Mouse (Mus musculus): ENCODE measurements around the gene 6330409D20Rik.

Gene 6330409D20Rik

GRCm38 (mm10) chr2:32709521-32710137 lies 31.2 kb downstream of the 6330409D20Rik start:
- peak overlapping the region; percentile 39 for H3K4me3 ChIP-seq (replicated peaks; ENCODE audit: low read length)

GRCm38 (mm10) chr2:32708643-32709042 lies 32.2 kb downstream of the 6330409D20Rik start:
- Histone ChIP-seq H3K4me3 (replicated peaks; ENCODE audit: low read length) (no peak overlapping the region), H3K27me3 (ENCODE audit: insufficient read depth, low read length) (no peaks in the 10 kb centered on the region), H3K9me3 (ENCODE audit: low read length) (no peaks in the 10 kb centered on the region), H3K4me1 (replicated peaks; ENCODE audit: low read depth, low read length) (peaks cover 80% of the 10 kb centered on the region), H3K36me3 (ENCODE audit: insufficient read depth, low read length) (peaks cover 82% of the 10 kb centered on the region)
- peak; percentile 94 for TF ChIP-seq CTCF (conservative IDR thresholded peaks at IDR 0.05; ENCODE audit: low read length)
- TF ChIP-seq NANOG (IDR thresholded peaks at IDR 0.05; ENCODE audit: borderline replicate concordance, low read length) = no peak

More at GRCm38 (mm10) chr2:32709521-32710137, 31.2 kb downstream of the 6330409D20Rik start:
- TF ChIP-seq NANOG (IDR thresholded peaks at IDR 0.05; ENCODE audit: borderline replicate concordance, low read length) (no peak), CTCF (conservative IDR thresholded peaks at IDR 0.05; ENCODE audit: low read length) (no peak), POU5F1 (IDR thresholded peaks at IDR 0.05; ENCODE audit: borderline replicate concordance, low read length) (no peak)
- H3K36me3 ChIP-seq (ENCODE audit: insufficient read depth, low read length) = peaks cover 72% of the 10 kb centered on the region
- peaks cover 80% of the 10 kb centered on the region for H3K4me1 ChIP-seq (replicated peaks; ENCODE audit: low read depth, low read length)
- no peaks in the 10 kb centered on the region for H3K27me3 ChIP-seq (ENCODE audit: insufficient read depth, low read length)
- no peaks in the 10 kb centered on the region for H3K9me3 ChIP-seq (ENCODE audit: low read length)

GRCm38 (mm10) chr2:32706971-32707370 lies 33.8 kb downstream of the 6330409D20Rik start:
- Histone ChIP-seq H3K9me3 (ENCODE audit: low read length) (no peaks in the 10 kb centered on the region), H3K27me3 (ENCODE audit: insufficient read depth, low read length) (no peaks in the 10 kb centered on the region), H3K4me1 (replicated peaks; ENCODE audit: low read depth, low read length) (peaks cover 96% of the 10 kb centered on the region), H3K36me3 (ENCODE audit: insufficient read depth, low read length) (peaks cover 98% of the 10 kb centered on the region), H3K4me3 (replicated peaks; ENCODE audit: low read length) (no peak overlapping the region)
- TF ChIP-seq CTCF (conservative IDR thresholded peaks at IDR 0.05; ENCODE audit: low read length) (no peak), NANOG (IDR thresholded peaks at IDR 0.05; ENCODE audit: borderline replicate concordance, low read length) (no peak), POU5F1 (IDR thresholded peaks at IDR 0.05; ENCODE audit: borderline replicate concordance, low read length) (no peak)

- H3K36me3 ChIP-seq (ENCODE audit: insufficient read depth, low read length) = peaks cover 88% of the 10 kb centered on the region
- TF ChIP-seq POU5F1 (IDR thresholded peaks at IDR 0.05; ENCODE audit: borderline replicate concordance, low read length) (no peak), CTCF (conservative IDR thresholded peaks at IDR 0.05; ENCODE audit: low read length) (no peak), NANOG (IDR thresholded peaks at IDR 0.05; ENCODE audit: borderline replicate concordance, low read length) (no peak)
- H3K9me3 ChIP-seq (ENCODE audit: low read length) = no peaks in the 10 kb centered on the region
- H3K27me3 ChIP-seq (ENCODE audit: insufficient read depth, low read length) = no peaks in the 10 kb centered on the region
- no peak overlapping the region for H3K4me3 ChIP-seq (replicated peaks; ENCODE audit: low read length)
- peaks cover 98% of the 10 kb centered on the region for H3K4me1 ChIP-seq (replicated peaks; ENCODE audit: low read depth, low read length)
Observed at GRCm38 (mm10) chr2:32705018-32705417, 35.8 kb downstream of the 6330409D20Rik start.

GRCm38 (mm10) chr2:32704021-32704421 lies 36.8 kb downstream of the 6330409D20Rik start, which contains the start of gene Fpgs:
Gene Fpgs (minus strand): TSS chr2:32704145.
- TF ChIP-seq POU5F1 (IDR thresholded peaks at IDR 0.05; ENCODE audit: borderline replicate concordance, low read length) (no peak), CTCF (conservative IDR thresholded peaks at IDR 0.05; ENCODE audit: low read length) (no peak), NANOG (IDR thresholded peaks at IDR 0.05; ENCODE audit: borderline replicate concordance, low read length) (no peak)
- H3K4me1 ChIP-seq (replicated peaks; ENCODE audit: low read depth, low read length) = peaks cover 93% of the 10 kb centered on the region
- no peaks in the 10 kb centered on the region for H3K27me3 ChIP-seq (ENCODE audit: insufficient read depth, low read length)
- peak within 1 kb of the TSS; percentile 45; the same call in 1 of the 2 replicates for H3K4me3 ChIP-seq (replicated peaks; ENCODE audit: low read length)
- H3K9me3 ChIP-seq (ENCODE audit: low read length) = no peaks in the 10 kb centered on the region
- H3K36me3 ChIP-seq (ENCODE audit: insufficient read depth, low read length) = peaks cover 79% of the 10 kb centered on the region

- Histone ChIP-seq H3K27me3 (ENCODE audit: insufficient read depth, low read length) (no peaks in the 10 kb centered on the region), H3K36me3 (ENCODE audit: insufficient read depth, low read length) (peaks cover 69% of the 10 kb centered on the region), H3K9me3 (ENCODE audit: low read length) (no peaks in the 10 kb centered on the region), H3K4me3 (replicated peaks; ENCODE audit: low read length) (peak overlapping the region; percentile 45; the same call in 1 of the 2 replicates), H3K4me1 (replicated peaks; ENCODE audit: low read depth, low read length) (peaks cover 83% of the 10 kb centered on the region)
- TF ChIP-seq NANOG (IDR thresholded peaks at IDR 0.05; ENCODE audit: borderline replicate concordance, low read length) (no peak), CTCF (conservative IDR thresholded peaks at IDR 0.05; ENCODE audit: low read length) (no peak), POU5F1 (IDR thresholded peaks at IDR 0.05; ENCODE audit: borderline replicate concordance, low read length) (no peak)
Observed at GRCm38 (mm10) chr2:32703046-32703445, 37.8 kb downstream of the 6330409D20Rik start.

GRCm38 (mm10) chr2:32700966-32701743 lies 39.7 kb downstream of the 6330409D20Rik start:
- Histone ChIP-seq H3K4me3 (replicated peaks; ENCODE audit: low read length) (peak overlapping the region; percentile 49), H3K27me3 (ENCODE audit: insufficient read depth, low read length) (no peaks in the 10 kb centered on the region), H3K4me1 (replicated peaks; ENCODE audit: low read depth, low read length) (peaks cover 65% of the 10 kb centered on the region), H3K36me3 (ENCODE audit: insufficient read depth, low read length) (peaks cover 50% of the 10 kb centered on the region), H3K9me3 (ENCODE audit: low read length) (no peaks in the 10 kb centered on the region)
- TF ChIP-seq CTCF (conservative IDR thresholded peaks at IDR 0.05; ENCODE audit: low read length) (no peak), POU5F1 (IDR thresholded peaks at IDR 0.05; ENCODE audit: borderline replicate concordance, low read length) (no peak), NANOG (IDR thresholded peaks at IDR 0.05; ENCODE audit: borderline replicate concordance, low read length) (no peak)

GRCm38 (mm10) chr2:32699680-32700079 lies 41.1 kb downstream of the 6330409D20Rik start:
- TF ChIP-seq NANOG (IDR thresholded peaks at IDR 0.05; ENCODE audit: borderline replicate concordance, low read length) = no peak
- no peak for TF ChIP-seq POU5F1 (IDR thresholded peaks at IDR 0.05; ENCODE audit: borderline replicate concordance, low read length)
- no peak for TF ChIP-seq CTCF (conservative IDR thresholded peaks at IDR 0.05; ENCODE audit: low read length)
- Histone ChIP-seq H3K27me3 (ENCODE audit: insufficient read depth, low read length) (no peaks in the 10 kb centered on the region), H3K4me1 (replicated peaks; ENCODE audit: low read depth, low read length) (peaks cover 59% of the 10 kb centered on the region), H3K9me3 (ENCODE audit: low read length) (no peaks in the 10 kb centered on the region), H3K4me3 (replicated peaks; ENCODE audit: low read length) (no peak overlapping the region), H3K36me3 (ENCODE audit: insufficient read depth, low read length) (peaks cover 35% of the 10 kb centered on the region)

Data from E14TG2a.4 (cell line).